Mouse (Mus musculus): ENCODE measurements around the gene Gm20517. TPM values are rescaled to one million over a fixed set of nuclear protein-coding genes. Genes with fewer than 3 reads are reported as not detected.

Gene Gm20517
- 1 to 10 TPM; 4.4 to 5.5 TPM for total RNA-seq (2021)
- long read RNA-seq, experiment 1, partial matches to known transcripts = 0 of 1 reads
- long read RNA-seq, experiment 1, other reads (novel, unspliced or antisense) = 0 of 1 reads
- long read RNA-seq, experiment 2, partial matches to known transcripts = 0 of 1 reads
- long read RNA-seq, experiment 2, other reads (novel, unspliced or antisense) = 0 of 1 reads

DNA sequence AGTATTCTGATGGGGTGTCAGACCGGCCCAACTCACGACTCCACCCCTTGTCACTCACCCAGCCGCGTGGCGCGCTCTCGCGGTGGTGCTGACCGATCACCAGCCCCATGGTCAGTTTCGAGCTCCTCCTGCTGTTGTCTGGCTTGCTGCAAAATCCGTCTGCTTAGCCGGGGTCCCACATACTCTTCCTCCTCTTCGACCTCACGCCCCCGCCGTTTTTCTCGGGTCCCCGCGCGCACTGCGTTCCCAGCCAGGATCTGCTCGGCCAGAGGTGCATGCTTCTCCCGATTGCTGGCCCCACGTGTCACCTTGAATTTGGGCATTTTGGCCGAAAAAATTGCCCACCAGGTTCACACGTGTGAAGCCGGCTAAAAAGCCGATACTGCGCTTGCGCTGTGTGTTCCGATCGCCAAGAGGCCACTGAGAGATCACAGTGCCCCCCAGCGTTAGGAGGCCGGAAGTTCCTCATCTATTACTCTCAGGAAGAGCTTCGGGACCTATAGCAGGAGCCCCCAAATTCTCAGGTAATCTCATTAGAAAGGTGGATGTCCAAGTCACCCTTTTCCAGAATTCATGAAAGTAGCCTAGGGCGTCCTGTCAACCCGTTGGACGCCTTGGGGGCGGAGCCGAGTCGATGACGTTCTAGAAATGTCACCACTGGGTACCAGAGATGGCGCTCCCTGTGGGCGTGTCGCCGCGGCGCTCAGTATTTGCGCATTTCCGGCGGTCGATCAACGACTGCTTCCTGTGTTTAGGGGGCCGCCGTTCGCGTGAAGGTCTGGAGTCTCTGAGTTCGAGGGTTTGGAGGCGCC is at the start of gene Gm20517, which contains the start of the genes Bysl and Med20:
Gene Gm20517 (plus strand): TSS at position 741 of the 812 bp plus-strand sequence.
Gene Bysl (minus strand): TSS at position 644 of the 812 bp plus-strand sequence.
Gene Med20 (plus strand): TSS at position 734 of the 812 bp plus-strand sequence.
- peak; percentile 96 for TF ChIP-seq CTCF (conservative IDR thresholded peaks at IDR 0.05)
- peak; percentile 95 to 99 for DNase-seq (ENCODE audit: low spot score in 2 of 2)
- Histone ChIP-seq H3K27ac (peak within 1 kb of the TSS; percentile 97), H3K4me3 (peak within 1 kb of the TSS; percentile 95)

DNA sequence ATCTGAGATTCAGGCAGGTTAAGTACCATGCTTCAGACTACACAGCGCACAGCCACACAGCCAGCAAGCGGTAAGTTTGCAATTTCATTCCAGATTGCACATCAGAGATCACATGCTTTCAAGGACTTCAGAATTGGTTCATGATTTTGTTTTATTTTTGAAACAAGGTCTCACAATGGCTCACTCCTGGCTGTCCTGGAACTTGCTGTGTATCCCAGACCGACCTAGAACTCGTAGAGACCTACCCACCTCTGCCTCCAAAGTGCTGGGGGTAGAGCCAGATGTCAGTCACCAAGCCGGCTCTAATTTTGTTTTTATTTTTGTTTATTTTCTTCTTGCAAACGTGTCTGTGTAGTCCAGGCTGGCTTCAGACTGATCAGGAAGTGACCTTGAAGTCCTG is 48.5 kb upstream of the Gm20517 start:
- no peak for TF ChIP-seq CTCF (conservative IDR thresholded peaks at IDR 0.05)
- Histone ChIP-seq H3K4me3 (no peak overlapping the region), H3K27ac (no peak overlapping the region)
- DNase-seq (ENCODE audit: low spot score in 2 of 2) = no peak

DNA sequence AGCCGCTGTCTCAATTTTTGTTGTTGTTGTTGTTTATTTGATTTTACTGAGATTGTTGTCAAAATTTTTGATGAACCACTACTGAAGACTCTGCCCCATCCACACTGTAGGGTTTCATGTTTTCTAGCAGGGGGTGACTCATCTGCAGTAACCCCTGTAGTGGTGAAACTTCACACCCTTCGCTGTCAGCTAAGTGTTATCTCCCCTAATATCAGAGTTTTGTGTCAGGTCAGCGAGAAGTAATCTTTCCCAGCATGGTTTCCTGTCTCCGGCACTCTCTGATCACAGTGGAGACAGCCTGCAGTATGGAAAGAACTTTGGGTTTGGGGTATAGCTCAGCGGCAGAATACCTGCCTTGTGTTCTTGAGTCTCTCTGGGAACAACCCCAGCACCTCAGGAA is 46.8 kb upstream of the Gm20517 start:
- Histone ChIP-seq H3K27ac (no peak overlapping the region), H3K4me3 (no peak overlapping the region)
- no peak for DNase-seq (ENCODE audit: low spot score in 2 of 2)
- no peak for TF ChIP-seq CTCF (conservative IDR thresholded peaks at IDR 0.05)

DNA sequence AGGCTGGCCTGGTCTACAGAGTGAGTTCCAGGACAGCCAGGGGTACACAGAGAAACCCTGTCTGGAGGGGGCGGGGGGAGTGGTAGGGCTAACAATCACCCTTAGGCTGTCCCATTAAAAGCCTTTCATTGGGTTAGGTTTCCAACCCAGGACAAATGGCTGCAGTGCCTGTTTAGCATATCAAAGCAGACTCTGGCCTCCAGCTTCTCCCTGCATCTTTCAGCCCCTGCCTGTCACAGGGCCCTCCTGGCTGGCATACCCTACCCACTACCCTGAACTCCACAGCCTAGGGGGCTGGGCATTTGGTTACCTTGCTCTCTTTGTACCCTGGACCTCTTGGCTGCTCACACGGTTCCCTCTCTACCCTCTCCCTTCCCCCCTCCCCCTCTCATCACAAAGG is 45.3 kb upstream of the Gm20517 start:
- H3K27ac ChIP-seq = no peak overlapping the region

DNA sequence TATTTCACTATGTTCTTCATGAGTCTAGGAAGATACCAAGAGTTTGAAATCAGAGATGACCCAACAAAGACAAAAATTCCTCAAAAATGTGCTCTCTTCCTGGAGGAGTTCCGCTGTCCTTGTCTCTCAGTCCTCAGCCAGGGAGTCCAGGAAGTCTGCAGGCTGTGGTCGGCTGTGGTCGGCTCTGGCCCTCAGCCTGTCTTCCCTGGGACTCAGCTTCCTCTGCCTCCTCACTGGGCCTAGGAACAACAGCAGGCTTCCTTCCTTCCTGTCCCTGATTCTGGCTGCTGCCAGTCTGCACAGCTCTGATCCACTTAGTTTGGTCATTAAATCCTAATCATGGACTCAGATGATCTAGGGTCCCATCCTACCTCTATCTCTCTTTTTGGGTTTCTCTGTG is 44.1 kb upstream of the Gm20517 start:
- DNase-seq (ENCODE audit: low spot score in 2 of 2) = no peak
- TF ChIP-seq CTCF (conservative IDR thresholded peaks at IDR 0.05) = no peak
- no peak overlapping the region for H3K4me3 ChIP-seq
- no peak overlapping the region for H3K27ac ChIP-seq

More for the DNA sequence above, 45.3 kb upstream of the Gm20517 start:
- no peak for DNase-seq (ENCODE audit: low spot score in 2 of 2)
- TF ChIP-seq CTCF (conservative IDR thresholded peaks at IDR 0.05) = no peak
- H3K4me3 ChIP-seq = no peak overlapping the region

DNA sequence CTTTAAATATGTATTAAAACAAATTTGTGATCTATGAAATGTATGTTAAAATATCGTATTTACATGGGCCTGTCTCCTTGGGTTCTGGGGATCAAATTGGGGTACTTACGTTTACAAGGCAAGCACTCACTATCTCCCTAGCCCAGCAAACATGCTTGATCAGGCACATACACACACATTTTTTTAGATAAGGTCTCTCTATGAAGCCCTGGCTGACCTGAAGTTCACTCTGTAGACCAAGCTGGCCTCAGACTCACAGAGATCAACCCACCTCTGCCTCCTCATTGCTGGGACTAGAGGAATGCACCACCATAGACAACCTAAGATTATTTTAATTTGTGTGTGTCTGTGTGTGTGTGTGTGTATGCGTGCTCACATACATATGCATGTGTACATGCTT is 43.0 kb upstream of the Gm20517 start:
- no peak overlapping the region for H3K4me3 ChIP-seq
- no peak for TF ChIP-seq CTCF (conservative IDR thresholded peaks at IDR 0.05)
- no peak for DNase-seq (ENCODE audit: low spot score in 2 of 2)
- H3K27ac ChIP-seq = no peak overlapping the region

DNA sequence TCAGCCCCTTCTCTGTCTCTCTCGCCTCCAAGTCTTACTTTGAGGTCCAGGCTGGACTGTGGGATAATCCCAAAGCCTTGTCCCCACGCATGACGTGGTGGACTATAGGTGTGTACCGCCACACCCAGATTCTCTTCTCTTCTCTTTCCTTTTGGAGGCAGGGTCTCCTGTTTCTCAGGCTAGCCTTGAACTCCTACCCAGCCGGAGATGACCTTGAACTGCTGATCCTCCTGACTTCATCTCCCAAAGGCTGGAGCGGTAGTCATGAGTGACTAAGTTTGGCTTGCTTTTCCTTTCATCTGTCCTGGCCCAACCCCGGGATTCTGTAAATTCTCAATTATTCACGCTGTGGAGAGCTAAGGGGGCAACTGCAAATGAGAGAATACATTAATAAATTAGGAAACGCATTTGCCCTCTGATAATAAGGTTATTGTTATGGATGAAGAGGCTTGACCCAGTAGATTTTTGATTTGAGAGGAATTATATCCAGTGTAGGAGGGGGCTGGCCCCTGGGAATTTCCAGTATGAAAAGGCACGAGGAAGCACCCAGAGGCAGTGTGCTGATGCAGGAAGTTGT is 42.4 kb upstream of the Gm20517 start:
- no peak overlapping the region for H3K4me3 ChIP-seq
- TF ChIP-seq CTCF (conservative IDR thresholded peaks at IDR 0.05) = no peak
- no peak for DNase-seq (ENCODE audit: low spot score in 2 of 2)
- no peak overlapping the region for H3K27ac ChIP-seq

DNA sequence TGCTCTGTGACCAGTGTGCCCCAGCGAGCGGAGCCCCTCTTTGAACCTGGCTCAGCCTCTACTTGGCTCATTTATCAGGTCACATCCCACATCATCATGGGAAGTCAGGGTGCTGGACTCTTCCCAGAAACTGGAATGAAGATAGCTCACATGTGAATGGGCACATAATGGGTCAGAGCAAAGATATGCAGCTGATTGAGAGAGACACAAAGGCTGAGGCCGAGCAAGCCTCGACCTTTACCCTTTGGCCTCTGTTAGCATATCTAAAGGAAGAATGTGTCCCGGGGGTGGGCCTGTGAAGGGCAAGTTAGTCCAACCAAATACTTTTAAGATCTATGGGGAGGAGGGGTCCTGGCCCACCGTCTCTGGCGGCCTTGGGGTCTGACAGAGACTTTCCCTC is 39.8 kb upstream of the Gm20517 start:
- no peak for TF ChIP-seq CTCF (conservative IDR thresholded peaks at IDR 0.05)
- DNase-seq (ENCODE audit: low spot score in 2 of 2) = no peak
- no peak overlapping the region for H3K27ac ChIP-seq

DNA sequence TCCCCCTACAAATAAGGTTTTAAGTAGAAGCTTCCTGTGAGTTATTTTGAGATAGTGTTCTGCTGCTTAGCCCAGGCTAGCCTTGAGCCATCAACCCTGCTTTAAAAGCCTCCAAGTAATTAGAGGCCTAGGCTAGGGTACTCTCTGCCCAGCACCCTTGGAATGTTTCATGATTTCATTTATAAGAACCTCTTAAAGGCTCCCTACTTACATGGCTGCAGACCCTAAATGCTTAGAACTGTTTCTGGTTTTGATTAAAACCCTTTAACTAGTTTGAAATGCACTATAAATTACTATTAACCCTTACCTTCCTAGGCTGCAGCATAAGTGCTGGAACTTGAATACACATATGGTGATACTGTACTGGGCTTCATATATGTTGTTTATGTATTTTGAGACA is 39.0 kb upstream of the Gm20517 start:
- Histone ChIP-seq H3K27ac (no peak overlapping the region), H3K4me3 (no peak overlapping the region)
- no peak for TF ChIP-seq CTCF (conservative IDR thresholded peaks at IDR 0.05)
- DNase-seq (ENCODE audit: low spot score in 2 of 2) = no peak

More for the DNA sequence above, 39.8 kb upstream of the Gm20517 start:
- H3K4me3 ChIP-seq = no peak overlapping the region

DNA sequence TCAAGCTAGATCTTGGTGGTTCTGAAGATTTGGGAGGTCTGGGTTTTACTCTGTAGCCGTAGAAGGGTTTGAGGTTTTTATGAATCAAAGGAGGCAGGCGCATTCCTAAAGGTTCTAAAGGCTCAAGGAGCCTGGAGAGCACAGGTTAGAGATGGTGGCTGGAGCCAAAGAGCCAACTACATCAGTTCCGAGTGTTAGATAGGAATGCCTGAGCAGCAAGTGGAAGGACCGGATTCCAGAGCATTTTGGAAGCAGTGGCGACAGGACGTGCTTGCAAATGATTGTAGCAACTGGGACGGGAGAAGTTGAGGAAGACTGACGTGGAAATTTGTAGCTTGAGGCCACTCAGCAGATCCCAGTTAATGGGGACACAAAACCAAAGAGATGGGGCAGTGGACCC is 37.4 kb upstream of the Gm20517 start:
- H3K27ac ChIP-seq = no peak overlapping the region
- TF ChIP-seq CTCF (conservative IDR thresholded peaks at IDR 0.05) = no peak

DNA sequence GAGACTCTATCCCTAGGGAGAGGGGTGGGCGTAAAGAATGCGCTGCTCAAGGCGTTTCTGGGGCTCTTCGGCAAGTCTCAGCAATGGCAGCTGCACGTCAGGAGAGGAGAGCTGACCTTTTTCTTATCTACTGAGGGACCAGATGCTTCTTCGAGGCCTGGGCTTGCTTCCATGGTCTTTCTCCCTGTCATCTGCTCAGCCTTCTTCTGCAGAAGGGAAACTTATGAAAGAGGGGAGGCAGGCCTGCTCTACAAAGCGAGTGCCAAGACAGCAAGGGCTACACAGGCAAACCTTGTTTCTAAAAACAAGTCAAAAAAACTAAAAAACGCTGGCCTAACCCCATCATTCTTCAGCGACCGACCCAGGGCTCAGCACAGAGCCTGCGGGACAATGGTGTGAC is 36.6 kb upstream of the Gm20517 start:
- no peak for DNase-seq (ENCODE audit: low spot score in 2 of 2)
- H3K27ac ChIP-seq = no peak overlapping the region
- TF ChIP-seq CTCF (conservative IDR thresholded peaks at IDR 0.05) = no peak
- H3K4me3 ChIP-seq = no peak overlapping the region

More for the DNA sequence above, 37.4 kb upstream of the Gm20517 start:
- no peak for DNase-seq (ENCODE audit: low spot score in 2 of 2)
- H3K4me3 ChIP-seq = no peak overlapping the region

DNA sequence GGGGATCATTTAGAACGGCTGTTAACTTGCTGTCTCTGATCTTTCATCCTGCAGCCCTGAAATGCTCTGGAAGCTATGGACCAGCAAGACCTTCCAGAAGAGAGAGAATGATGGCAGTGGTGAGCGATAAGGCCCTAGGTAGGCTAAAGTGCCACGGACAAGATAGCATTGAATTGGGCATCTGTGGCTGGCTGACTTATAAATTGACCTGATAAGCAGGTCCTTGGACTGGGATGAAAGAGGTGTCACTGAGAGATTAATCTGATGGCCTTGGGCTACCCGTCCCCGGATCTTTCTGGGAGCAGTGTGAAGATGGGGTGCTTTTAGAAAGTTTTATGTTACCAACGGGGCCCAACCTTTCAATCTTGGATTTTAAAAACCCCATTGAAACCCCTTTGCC is 32.7 kb upstream of the Gm20517 start:
- TF ChIP-seq CTCF (conservative IDR thresholded peaks at IDR 0.05) = no peak
- no peak for DNase-seq (ENCODE audit: low spot score in 2 of 2)
- Histone ChIP-seq H3K27ac (no peak overlapping the region), H3K4me3 (no peak overlapping the region)

DNA sequence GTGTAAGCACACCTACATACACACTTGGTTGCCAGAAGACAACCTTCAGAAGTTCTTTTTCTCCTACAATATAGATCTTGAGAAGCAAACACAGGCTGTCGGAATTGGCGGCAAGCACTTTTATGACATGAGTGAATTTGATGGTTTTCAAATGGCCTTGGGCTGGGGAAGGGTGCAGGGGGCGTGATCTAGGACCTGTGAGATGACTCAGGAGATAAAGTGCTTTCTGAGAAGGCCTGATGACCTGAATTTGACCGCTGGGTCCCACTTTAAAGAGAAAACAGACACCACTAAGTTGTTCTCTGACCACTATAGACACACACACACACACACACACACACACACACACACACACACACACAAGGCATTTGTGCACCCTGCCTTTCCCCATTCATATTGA is 30.4 kb upstream of the Gm20517 start:
- TF ChIP-seq CTCF (conservative IDR thresholded peaks at IDR 0.05) = no peak
- DNase-seq (ENCODE audit: low spot score in 2 of 2) = no peak
- H3K4me3 ChIP-seq = no peak overlapping the region
- no peak overlapping the region for H3K27ac ChIP-seq
